Mouse (Mus musculus) hematopoietic stem cell, adult 5-6 weeks (primary cell): ENCODE measurements around the gene Zcchc3. TPM values are rescaled to one million over a fixed set of nuclear protein-coding genes. Genes with fewer than 3 reads are reported as not detected.

Experiments
- ATAC-seq, 2 experiments: fragments of 125-278 bp in 1 of 2; replicated peaks in 1 of 2; 2 replicates each; pipeline ENCODE4 v1.8.0; 2016 to 2017; ENCODE audit warnings: inconsistent platforms in 2 of 2, mild to moderate bottlenecking in 2 of 2, moderate number of reproducible peaks in 2 of 2, low read depth in 1 of 2, moderate TSS enrichment in 1 of 2; ENCODE audit not compliant: low FRiP score in 2 of 2, poor library complexity in 2 of 2, severe bottlenecking in 2 of 2, insufficient read depth in 1 of 2, low TSS enrichment in 1 of 2
- total RNA-seq: library from RNA; stranded (forward); fragments of 172-1452, 232-1000 nt; gene quantifications from 2 replicates; pipeline ENCODE4 v1.2.3, GENCODE M21; 2017

Gene Zcchc3
- total RNA-seq, 1 experiment from 2014 or later, result 5.9 TPM

DNA sequence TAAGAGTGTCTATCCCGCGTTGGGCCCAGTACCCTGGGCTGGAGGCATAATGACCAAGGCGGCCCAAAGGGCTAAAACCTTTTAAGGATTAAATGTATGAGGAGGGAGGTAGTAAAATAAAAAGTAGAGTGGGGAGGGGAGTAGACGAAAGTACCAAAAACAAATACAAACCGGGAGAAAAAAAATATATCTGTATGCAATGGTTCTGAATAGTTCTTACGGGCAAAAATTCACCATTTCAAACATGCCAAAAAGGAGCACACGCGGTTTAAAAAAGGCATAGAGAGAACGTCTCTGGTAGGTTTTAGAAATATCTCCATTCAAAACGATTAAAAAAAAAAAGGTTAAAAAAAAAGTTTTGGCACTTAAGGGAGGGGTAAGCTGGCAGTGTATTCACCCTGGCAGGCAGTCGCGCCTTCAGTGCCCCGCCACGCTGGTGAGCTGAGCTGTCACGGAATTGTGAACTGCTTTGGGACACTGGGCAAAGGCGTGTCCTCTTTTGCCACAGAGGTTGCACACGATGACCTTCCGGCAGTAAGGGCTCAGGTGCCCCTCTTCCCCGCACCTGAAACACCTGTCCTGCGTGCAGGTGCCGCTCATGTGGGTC is 1.6 kb downstream of the Zcchc3 start:
- no peak for ATAC-seq

- ATAC-seq, result no peak
Measured at GRCm38 (mm10) chr2:152412526-152413157, 2.2 kb downstream of the Zcchc3 start.

DNA sequence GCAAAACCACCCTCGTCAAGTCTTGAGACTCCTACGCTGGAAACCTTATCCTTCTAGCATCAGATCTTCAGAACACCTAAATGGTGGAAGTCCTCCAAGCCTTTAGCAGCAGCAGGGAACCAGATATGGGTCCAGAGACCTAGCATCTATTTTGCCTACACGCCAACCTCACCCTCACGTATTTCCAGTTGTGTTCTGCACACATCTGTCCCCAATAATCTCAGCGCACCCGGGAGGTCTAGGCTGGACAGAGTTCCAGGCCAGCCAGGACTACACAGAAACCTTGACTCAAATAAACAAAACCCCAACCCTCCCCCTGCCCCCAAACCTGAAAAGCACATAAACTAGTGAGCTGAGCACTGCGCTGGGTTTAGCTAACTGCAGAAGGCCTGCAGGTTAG is 3.4 kb downstream of the Zcchc3 start:
- ATAC-seq, result no peak

GRCm38 (mm10) chr2:152410971-152411371 is 3.9 kb downstream of the Zcchc3 start:
- no peak for ATAC-seq

DNA sequence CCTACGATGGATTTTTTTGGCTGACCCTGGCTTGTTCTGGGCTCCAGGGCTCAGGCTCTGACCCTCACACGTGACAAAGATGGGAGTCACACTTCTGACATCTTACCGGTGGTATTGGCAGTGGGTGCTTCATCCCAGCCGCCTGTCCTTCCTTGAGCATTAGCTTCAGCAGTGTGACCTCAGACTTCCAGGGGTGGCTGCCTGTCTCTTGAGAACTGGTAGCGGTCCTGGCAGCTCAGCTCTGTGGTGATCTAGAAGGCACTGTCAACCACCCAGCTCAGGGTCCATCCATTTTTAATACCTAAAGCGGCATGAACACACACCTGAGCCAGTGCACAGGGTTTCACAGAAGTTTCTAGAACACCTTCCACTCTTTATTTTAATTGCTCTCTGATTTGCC is 5.0 kb downstream of the Zcchc3 start:
- no peak for ATAC-seq

DNA sequence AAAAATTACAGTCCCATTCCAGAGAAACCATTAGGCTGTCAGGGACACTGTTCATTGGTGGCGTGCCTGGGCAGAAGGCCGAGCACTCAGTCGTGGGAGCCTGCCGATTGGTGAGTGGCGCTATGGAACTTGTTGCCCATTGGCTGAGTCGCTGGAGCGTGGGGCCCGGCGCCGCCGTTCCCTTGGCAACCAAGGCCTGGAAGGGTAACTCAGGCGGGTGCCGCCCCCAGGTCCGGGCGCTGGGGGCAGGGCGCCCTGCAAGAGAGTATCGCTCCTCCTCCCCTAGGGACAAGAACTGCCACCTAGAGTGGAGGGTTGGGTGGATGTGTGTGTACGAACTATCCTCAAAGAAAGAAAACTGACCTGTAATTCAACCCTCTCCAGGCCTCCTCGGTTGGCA is 8.7 kb downstream of the Zcchc3 start:
- ATAC-seq, result peak; percentile 98 to 100

DNA sequence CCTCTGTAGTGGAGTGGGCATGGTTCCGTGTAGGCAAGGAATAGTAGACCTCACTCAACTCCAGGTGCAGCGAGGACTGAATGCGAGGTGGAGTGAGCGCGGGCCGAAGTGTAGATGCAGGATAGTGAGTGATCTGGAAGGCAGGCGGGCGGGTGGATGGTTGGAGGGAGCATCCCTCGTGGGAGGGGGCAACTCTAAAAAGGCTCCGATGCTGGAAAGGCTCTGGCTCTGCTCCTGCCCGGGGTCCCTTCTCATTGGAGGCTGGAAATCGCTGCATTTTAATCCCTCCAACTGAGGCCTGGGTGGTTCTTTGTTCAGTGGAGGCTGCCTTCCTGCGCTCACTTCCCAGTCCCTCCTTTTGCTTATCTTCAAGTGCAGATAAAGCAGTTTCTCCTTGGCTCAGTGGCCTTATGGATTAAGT is 15.7 kb downstream of the Zcchc3 start:
- ATAC-seq, result no peak

- peak; percentile 72 to 78 for ATAC-seq
Measured at GRCm38 (mm10) chr2:152398691-152399090, 16.1 kb downstream of the Zcchc3 start.

- ATAC-seq, result peak; percentile 43 to 47
Measured at GRCm38 (mm10) chr2:152397680-152398435, 17.0 kb downstream of the Zcchc3 start, which contains the start of gene Sox12. Gene Sox12 (minus strand): TSS chr2:152398063.

DNA sequence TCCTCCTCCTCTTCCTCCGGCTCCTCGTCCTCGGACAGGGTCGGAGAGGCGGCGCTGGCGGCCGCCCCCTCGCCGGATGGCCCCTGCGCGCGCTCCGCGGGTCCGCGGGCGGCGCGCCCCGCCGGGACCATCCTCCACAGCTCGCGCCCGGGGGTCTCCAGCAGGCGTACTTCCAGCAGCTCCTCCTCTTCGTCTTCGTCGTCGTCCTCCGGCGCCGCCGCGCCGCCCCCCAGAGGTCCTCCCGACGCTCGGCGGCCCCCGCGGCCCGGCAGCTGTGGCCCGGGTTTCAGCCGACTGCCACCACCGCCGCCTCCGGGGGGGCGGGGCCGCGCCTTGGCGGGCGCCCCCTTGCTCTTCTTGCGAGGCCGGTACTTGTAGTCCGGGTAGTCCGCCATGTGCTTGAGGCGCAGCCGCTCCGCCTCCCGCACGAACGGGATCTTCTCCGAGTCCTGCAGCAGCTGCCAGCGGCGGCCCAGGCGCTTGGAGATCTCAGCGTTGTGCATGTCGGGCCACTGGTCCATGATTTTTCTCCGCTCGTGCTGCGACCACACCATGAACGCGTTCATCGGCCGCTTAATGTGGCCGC is 17.7 kb downstream of the Zcchc3 start:
- peak in 1 of 2 experiments; percentile 8; a peak in 1 of 4 replicates for ATAC-seq

GRCm38 (mm10) chr2:152396110-152397003 is 18.5 kb downstream of the Zcchc3 start:
- peak; percentile 54 to 65 for ATAC-seq

DNA sequence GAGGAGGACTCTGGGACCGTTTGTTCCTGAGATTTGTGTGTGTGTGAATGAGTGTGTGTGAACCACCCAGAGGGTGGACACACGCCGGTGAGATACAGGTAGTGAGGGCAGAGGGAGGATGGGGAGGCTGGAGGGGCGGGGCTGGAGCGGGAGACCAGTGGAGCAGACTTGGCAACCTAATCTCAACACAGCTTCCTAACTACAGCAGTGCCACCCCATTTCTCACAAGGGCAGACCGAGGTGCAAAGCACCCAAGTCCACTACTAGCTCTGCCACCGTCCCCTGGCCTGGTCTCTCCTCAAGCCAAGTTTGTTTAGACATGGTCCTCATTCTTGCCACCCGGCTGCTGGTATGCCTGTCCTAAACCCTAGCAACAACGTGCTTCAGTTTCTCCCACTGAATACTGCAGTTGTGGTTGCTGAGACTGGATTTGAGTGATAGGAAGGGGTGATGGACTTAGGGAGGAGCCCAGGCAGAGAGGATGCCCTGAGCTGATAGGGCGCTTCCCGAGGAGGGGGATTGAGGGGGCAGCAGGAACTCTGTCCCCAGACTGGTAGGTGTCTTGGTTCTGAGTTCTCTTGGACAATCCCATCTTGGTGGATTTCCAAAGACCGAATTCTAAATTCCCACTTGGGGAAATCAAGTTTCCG is 19.4 kb downstream of the Zcchc3 start:
- ATAC-seq, result no peak

GRCm38 (mm10) chr2:152393225-152394017 is 21.4 kb downstream of the Zcchc3 start:
- no peak for ATAC-seq

- peak; percentile 44 to 47; a peak in 3 of 4 replicates for ATAC-seq
Measured at GRCm38 (mm10) chr2:152392786-152393185, 22.0 kb downstream of the Zcchc3 start.

GRCm38 (mm10) chr2:152384191-152384590 is 30.6 kb downstream of the Zcchc3 start:
- ATAC-seq, result no peak

- ATAC-seq, result no peak
Measured at GRCm38 (mm10) chr2:152376345-152376741, 38.5 kb downstream of the Zcchc3 start, which contains the start of gene Nrsn2. Gene Nrsn2 (minus strand): TSS chr2:152376638.
